Mouse (Mus musculus): ENCODE measurements around the gene Gsdme. TPM values are rescaled to one million over a fixed set of nuclear protein-coding genes. Genes with fewer than 3 reads are reported as not detected.

Gsdme gene
- polyA plus RNA-seq, 2 experiments, result 0.70 to 9.5 TPM

DNA sequence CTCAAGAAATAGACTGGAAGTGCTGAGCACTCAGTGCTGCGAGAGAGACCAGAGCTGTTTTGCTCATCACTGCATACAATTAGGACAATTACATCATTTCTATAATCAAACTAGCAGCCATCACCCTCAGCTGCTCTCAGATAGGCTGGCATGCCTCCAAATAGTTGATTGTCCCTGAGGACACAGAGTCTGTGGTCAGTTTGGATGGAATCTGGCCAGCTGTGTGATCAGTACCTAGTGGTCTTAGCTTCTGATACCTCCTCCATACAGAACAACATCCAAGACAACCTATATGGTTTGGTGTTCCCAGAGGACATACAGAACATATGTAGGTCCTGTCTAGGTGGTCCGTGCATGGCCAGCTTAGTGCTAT is 48.3 kb downstream of the Gsdme start:
- TF ChIP-seq CTCF (IDR thresholded peaks at IDR 0.05; ENCODE audit: low read depth) (no peak), EP300 (IDR thresholded peaks at IDR 0.05; ENCODE audit: low read depth) (no peak)
- Histone ChIP-seq H3K27ac (no peak overlapping the region), H3K27me3 (ENCODE audit: control insufficient read depth, insufficient read depth, low read length) (no peaks in the 10 kb centered on the region), H3K36me3 (replicated peaks; ENCODE audit: control insufficient read depth, insufficient read depth, low read depth) (no peaks in the 10 kb centered on the region), H3K4me2 (ENCODE audit: low read depth) (no peak overlapping the region), H3K9me3 (ENCODE audit: control insufficient read depth, low read length) (no peaks in the 10 kb centered on the region), H3K9ac (replicated peaks) (no peak overlapping the region), H3K4me3 (ENCODE audit: insufficient read depth in 1 of 2, low read depth in 2 of 2, low read length in 2 of 2) (no peak overlapping the region), H3K4me1 (replicated peaks; ENCODE audit: control insufficient read depth in 2 of 2, insufficient read depth in 2 of 2, low read length in 1 of 2) (no peaks in the 10 kb centered on the region)
- DNase-seq (ENCODE audit: low read depth in 3 of 3, low spot score in 3 of 3), result no peak
- WGBS (ENCODE audit: insufficient replicate concordance), result 53% methylated on average over 2 of the region's 2 CpGs
- no peak for ATAC-seq (ENCODE audit: insufficient read depth)

DNA sequence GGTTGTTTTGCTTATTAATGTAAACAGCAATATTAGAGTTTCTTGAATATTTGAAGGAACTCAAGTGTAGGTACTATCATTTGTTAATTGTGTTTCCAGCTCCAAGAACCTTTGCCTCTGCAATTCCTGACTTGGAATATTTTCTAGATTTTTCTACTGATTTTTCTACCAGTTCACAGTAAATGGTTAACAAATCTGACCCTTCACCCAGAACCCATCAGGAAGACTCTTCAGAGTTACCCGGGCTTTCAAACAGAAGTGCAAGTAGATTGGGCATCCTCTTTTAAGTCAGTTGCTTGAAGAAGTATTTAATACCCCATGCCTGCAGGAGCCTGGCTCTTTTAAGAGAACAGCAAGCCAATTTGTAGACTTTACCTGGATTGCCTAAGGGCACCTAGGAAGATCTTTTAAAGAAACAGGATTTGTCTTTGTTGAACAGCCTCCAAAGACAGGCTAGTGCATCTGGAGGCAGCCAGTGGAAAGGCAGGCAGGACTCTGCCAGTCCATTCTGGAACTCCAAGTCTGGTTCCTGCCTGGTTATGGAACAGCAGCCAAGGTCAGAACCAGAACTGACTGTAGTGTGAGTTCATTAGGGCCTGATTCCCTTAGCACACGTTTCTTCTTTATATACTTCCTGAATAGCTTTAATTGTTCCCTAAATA is 48.8 kb downstream of the Gsdme start:
- TF ChIP-seq EP300 (IDR thresholded peaks at IDR 0.05; ENCODE audit: low read depth) (no peak), CTCF (IDR thresholded peaks at IDR 0.05; ENCODE audit: low read depth) (no peak)
- Histone ChIP-seq H3K36me3 (replicated peaks; ENCODE audit: control insufficient read depth, insufficient read depth, low read depth) (no peaks in the 10 kb centered on the region), H3K9ac (replicated peaks) (no peak overlapping the region), H3K27ac (no peak overlapping the region), H3K9me3 (ENCODE audit: control insufficient read depth, low read length) (no peaks in the 10 kb centered on the region), H3K4me1 (replicated peaks; ENCODE audit: control insufficient read depth in 2 of 2, insufficient read depth in 2 of 2, low read length in 1 of 2) (no peaks in the 10 kb centered on the region), H3K4me3 (ENCODE audit: insufficient read depth in 1 of 2, low read depth in 2 of 2, low read length in 2 of 2) (no peak overlapping the region), H3K27me3 (ENCODE audit: control insufficient read depth, insufficient read depth, low read length) (no peaks in the 10 kb centered on the region), H3K4me2 (ENCODE audit: low read depth) (no peak overlapping the region)
- DNase-seq (ENCODE audit: low read depth in 3 of 3, low spot score in 3 of 3) (no peak), ATAC-seq (ENCODE audit: insufficient read depth) (no peak)
- WGBS (ENCODE audit: insufficient replicate concordance), result 40% methylated on average over 2 of the region's 2 CpGs

DNA sequence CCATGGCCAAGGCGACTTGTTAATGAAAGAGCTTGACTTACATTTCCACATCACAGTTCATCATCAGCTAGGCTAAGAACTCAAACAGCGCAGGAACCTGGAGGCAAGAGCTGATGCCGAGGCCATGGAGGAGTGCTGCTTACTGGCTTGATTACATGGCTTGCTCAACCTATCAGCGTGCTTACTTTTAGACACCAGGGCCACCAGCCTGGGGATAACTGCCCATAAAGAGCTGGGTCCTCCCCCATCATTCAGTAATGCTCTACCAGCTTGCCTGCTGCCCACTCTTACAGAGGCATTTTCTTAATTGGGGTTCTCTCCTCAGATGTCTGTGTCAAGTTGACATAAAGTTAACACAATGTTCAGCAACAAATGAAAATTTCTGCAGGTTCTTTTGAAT is 58.6 kb downstream of the Gsdme start:
- no peaks in the 10 kb centered on the region for H3K4me1 ChIP-seq (replicated peaks; ENCODE audit: control insufficient read depth in 2 of 2, insufficient read depth in 2 of 2, low read length in 1 of 2)
- no peak overlapping the region for H3K4me3 ChIP-seq (ENCODE audit: insufficient read depth in 1 of 2, low read depth in 2 of 2, low read length in 2 of 2)
- no peaks in the 10 kb centered on the region for H3K9me3 ChIP-seq (ENCODE audit: control insufficient read depth, low read length)
- no peak overlapping the region for H3K27ac ChIP-seq
- no peak overlapping the region for H3K9ac ChIP-seq (replicated peaks)
- DNase-seq (ENCODE audit: low read depth in 3 of 3, low spot score in 3 of 3) (no peak), ATAC-seq (ENCODE audit: insufficient read depth) (no peak)
- H3K27me3 ChIP-seq (ENCODE audit: control insufficient read depth, insufficient read depth, low read length), result no peaks in the 10 kb centered on the region
- WGBS (ENCODE audit: insufficient replicate concordance), result 75% methylated on average over 4 of the region's 4 CpGs
- TF ChIP-seq CTCF (IDR thresholded peaks at IDR 0.05; ENCODE audit: low read depth) (no peak), EP300 (IDR thresholded peaks at IDR 0.05; ENCODE audit: low read depth) (no peak)
- H3K36me3 ChIP-seq (replicated peaks; ENCODE audit: control insufficient read depth, insufficient read depth, low read depth), result no peaks in the 10 kb centered on the region
- H3K4me2 ChIP-seq (ENCODE audit: low read depth), result no peak overlapping the region

DNA sequence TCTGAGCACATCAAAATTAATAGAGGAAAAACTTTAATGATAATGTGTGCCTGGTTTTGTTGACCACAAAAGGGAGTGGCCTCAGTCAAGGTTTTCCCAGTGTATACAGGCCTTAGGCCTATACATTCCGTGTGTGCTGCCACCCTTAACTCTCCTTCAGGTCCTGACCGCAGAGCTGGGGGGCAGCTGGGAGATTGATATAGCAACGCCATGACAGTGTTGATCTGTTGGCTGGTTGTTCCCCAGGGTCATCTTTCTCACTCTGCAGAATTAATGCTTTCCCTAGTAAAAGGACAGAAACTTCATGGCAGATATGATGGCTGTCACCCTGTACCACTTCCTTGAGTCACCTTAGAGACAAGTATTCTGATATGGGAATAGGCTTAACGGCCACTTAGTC is 59.3 kb downstream of the Gsdme start:
- H3K27me3 ChIP-seq (ENCODE audit: control insufficient read depth, insufficient read depth, low read length), result no peaks in the 10 kb centered on the region
- H3K36me3 ChIP-seq (replicated peaks; ENCODE audit: control insufficient read depth, insufficient read depth, low read depth), result no peaks in the 10 kb centered on the region
- DNase-seq (ENCODE audit: low read depth in 3 of 3, low spot score in 3 of 3) (no peak), ATAC-seq (ENCODE audit: insufficient read depth) (no peak)
- H3K4me1 ChIP-seq (replicated peaks; ENCODE audit: control insufficient read depth in 2 of 2, insufficient read depth in 2 of 2, low read length in 1 of 2), result no peaks in the 10 kb centered on the region
- no peak overlapping the region for H3K4me3 ChIP-seq (ENCODE audit: insufficient read depth in 1 of 2, low read depth in 2 of 2, low read length in 2 of 2)
- no peak overlapping the region for H3K9ac ChIP-seq (replicated peaks)
- no peaks in the 10 kb centered on the region for H3K9me3 ChIP-seq (ENCODE audit: control insufficient read depth, low read length)
- H3K4me2 ChIP-seq (ENCODE audit: low read depth), result no peak overlapping the region
- no peak overlapping the region for H3K27ac ChIP-seq
- no peak for TF ChIP-seq EP300 (IDR thresholded peaks at IDR 0.05; ENCODE audit: low read depth)
- TF ChIP-seq CTCF (IDR thresholded peaks at IDR 0.05; ENCODE audit: low read depth), result no peak
- 72% methylated on average over 4 of the region's 4 CpGs for WGBS (ENCODE audit: insufficient replicate concordance)

DNA sequence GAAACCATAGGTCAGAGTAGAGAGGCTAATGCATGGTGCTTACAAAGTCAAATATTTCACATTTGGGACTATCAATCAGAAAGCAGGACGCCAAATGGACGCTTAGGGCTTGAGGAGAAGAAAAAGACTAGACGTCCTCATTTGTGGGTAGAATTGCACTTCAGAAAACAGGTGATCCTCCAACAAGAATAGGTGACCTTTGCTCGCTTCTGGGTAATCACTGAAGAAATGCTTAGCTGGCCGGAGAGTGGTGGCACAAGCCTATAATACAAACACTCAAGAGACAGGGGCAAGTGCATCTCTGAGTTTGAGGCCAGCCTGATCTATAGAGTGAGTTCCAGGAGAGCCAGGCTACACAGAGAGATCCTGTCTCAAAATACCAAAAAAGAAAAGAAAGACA is 69.8 kb downstream of the Gsdme start:
- TF ChIP-seq CTCF (IDR thresholded peaks at IDR 0.05; ENCODE audit: low read depth) (no peak), EP300 (IDR thresholded peaks at IDR 0.05; ENCODE audit: low read depth) (no peak)
- WGBS (ENCODE audit: insufficient replicate concordance), result 73% methylated on average over 5 of the region's 5 CpGs
- DNase-seq (ENCODE audit: low read depth in 3 of 3, low spot score in 3 of 3) (no peak), ATAC-seq (ENCODE audit: insufficient read depth) (no peak)
- Histone ChIP-seq H3K4me2 (ENCODE audit: low read depth) (no peak overlapping the region), H3K27me3 (ENCODE audit: control insufficient read depth, insufficient read depth, low read length) (no peaks in the 10 kb centered on the region), H3K27ac (no peak overlapping the region), H3K4me1 (replicated peaks; ENCODE audit: control insufficient read depth in 2 of 2, insufficient read depth in 2 of 2, low read length in 1 of 2) (no peaks in the 10 kb centered on the region), H3K9ac (replicated peaks) (no peak overlapping the region), H3K36me3 (replicated peaks; ENCODE audit: control insufficient read depth, insufficient read depth, low read depth) (no peaks in the 10 kb centered on the region; the same call in 1 of the 2 replicates), H3K4me3 (ENCODE audit: insufficient read depth in 1 of 2, low read depth in 2 of 2, low read length in 2 of 2) (no peak overlapping the region), H3K9me3 (ENCODE audit: control insufficient read depth, low read length) (no peaks in the 10 kb centered on the region)

Data from liver, embryonic 14.5 days (tissue).